Mouse (Mus musculus): Measurements from ENCODE around the gene Plk5.

DNA sequence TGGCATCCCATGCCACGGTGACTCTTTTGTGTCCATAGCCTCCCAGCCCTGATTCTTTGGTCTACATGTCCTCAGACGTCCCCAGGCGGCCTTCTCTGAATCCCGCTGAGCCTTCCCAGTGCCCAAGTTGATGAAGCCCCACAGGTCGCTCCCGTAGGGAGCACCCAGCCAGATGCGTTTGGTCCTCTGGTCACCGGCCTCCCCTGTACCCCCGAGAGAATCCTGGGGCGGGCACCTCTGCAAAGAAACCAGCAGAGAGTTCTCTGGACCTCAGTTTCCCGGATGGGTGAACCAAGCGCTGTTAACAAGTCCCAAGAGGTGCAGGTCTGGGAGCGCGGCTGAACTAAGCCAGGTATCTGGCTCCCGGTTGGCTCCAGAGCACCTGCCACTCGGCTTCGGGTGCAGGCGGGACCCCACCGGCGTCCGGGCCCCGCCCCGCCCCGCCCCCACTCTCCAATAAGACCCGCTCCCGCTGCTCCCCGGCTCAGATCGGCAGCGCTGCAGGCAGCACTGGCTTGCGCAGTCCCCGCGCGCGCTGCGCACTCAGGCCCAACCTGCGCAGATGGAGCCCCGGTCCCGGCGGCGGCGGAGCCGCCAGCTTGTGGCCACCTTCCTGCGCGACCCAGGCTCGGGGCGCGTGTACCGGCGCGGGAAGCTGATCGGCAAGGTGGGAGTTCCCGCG lies at the start of gene Plk5:
- TF ChIP-seq POLR2A (IDR thresholded peaks at IDR 0.05; ENCODE audit: extremely low read depth, insufficient read depth, low read length): no peak
- TF ChIP-seq CTCF (IDR thresholded peaks at IDR 0.05; ENCODE audit: low read depth, low read length): no peak
